Mouse (Mus musculus) heart, embryonic 15.5 days (tissue): ENCODE results near the gene Fgd1. TPM values are rescaled to one million over a fixed set of nuclear protein-coding genes. Genes with fewer than 3 reads are reported as not detected.

Experiments used
- ATAC-seq: fragments of 200-750 bp; cut with Nextera tagmentation; replicated peaks from 2 replicates; pipeline ENCODE4 v1.8.0; 2017; ENCODE audit warnings: low read depth, moderate TSS enrichment; ENCODE audit not compliant: insufficient number of reproducible peaks, insufficient read depth, low FRiP score
- H3K27ac ChIP-seq: fragments of 300-500 bp; sonication (generic); 2 replicates; pipeline ENCODE4 v1.5.1; 2015; ENCODE audit warnings: mild to moderate bottlenecking, inconsistent platforms
- H3K27me3 ChIP-seq: fragments of 300-500 bp; sonication (generic); 2 replicates; pipeline ENCODE4 v1.6.1; 2015; ENCODE audit warnings: inconsistent platforms
- H3K36me3 ChIP-seq: fragments of 300-500 bp; sonication (generic); 2 replicates; pipeline ENCODE4 v1.6.1; 2015; ENCODE audit warnings: mild to moderate bottlenecking, inconsistent platforms
- H3K4me1 ChIP-seq: fragments of 300-500 bp; sonication (generic); replicated peaks from 2 replicates; pipeline ENCODE4 v1.6.1; 2015; ENCODE audit warnings: inconsistent platforms
- H3K4me2 ChIP-seq: fragments of 300-500 bp; sonication (generic); 2 replicates; pipeline ENCODE4 v1.6.1; 2015; ENCODE audit warnings: inconsistent platforms, mild to moderate bottlenecking, moderate library complexity
- H3K4me3 ChIP-seq: fragments of 300-500 bp; sonication (generic); 2 replicates; pipeline ENCODE4 v1.5.1; 2015; ENCODE audit warnings: mild to moderate bottlenecking, inconsistent platforms
- H3K9ac ChIP-seq: fragments of 300-500 bp; sonication (generic); 2 replicates; pipeline ENCODE4 v1.6.1; 2015; ENCODE audit warnings: mild to moderate bottlenecking, inconsistent platforms
- H3K9me3 ChIP-seq: fragments of 300-500 bp; sonication (generic); replicated peaks from 2 replicates; pipeline ENCODE4 v1.6.1; 2016; ENCODE audit warnings: inconsistent platforms
- WGBS: fragments of 180-500 bp; shearing (Covaris S2); methylation state at CpG from one replicate; pipeline ENCODE4 v1.1.7; 2015; ENCODE audit warnings: mixed read lengths; 5-methylcytosine and 5-hydroxymethylcytosine counted together
- polyA plus RNA-seq: library from polyadenylated mRNA; unstranded; fragments of >200 nt; fragmentation: Nextera tagmentation; extraction: Ambion mirVana; gene quantifications from 2 replicates; pipeline ENCODE4 v1.2.1, GENCODE M21; 2015

Gene Fgd1
- polyA plus RNA-seq, 1 experiment from 2014 or later = 6.2 TPM

DNA sequence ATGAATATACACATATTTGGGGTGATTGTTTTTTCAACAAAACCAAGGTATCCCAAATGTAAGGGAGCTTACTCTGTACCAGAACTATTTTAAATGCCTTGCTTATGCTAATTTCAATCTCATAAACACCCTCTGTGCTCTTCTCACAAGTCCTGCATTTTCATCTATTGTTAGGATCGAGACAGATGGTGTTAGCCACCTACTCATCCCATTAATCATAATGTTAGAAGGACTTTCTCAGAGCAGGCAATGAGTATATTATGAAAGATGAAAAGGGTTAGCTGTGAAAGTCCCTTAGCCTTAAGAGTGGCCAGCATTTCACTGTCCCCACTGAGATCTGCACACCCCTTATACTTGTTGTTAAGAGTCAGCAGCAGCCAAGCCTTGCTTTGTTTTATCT, 41.5 kb downstream of the Fgd1 start:
- no peak overlapping the region for H3K27ac ChIP-seq
- no peaks in the 10 kb centered on the region for H3K4me1 ChIP-seq
- H3K36me3 ChIP-seq = peaks cover 34% of the 10 kb centered on the region; the same call in 1 of the 2 replicates
- no peaks in the 10 kb centered on the region for H3K27me3 ChIP-seq
- no peak for ATAC-seq
- H3K9me3 ChIP-seq = no peaks in the 10 kb centered on the region
- no peak overlapping the region for H3K4me3 ChIP-seq
- no peak overlapping the region for H3K9ac ChIP-seq
- H3K4me2 ChIP-seq = no peak overlapping the region
- 74% methylated on average over 1 of the region's 1 CpGs for WGBS

DNA sequence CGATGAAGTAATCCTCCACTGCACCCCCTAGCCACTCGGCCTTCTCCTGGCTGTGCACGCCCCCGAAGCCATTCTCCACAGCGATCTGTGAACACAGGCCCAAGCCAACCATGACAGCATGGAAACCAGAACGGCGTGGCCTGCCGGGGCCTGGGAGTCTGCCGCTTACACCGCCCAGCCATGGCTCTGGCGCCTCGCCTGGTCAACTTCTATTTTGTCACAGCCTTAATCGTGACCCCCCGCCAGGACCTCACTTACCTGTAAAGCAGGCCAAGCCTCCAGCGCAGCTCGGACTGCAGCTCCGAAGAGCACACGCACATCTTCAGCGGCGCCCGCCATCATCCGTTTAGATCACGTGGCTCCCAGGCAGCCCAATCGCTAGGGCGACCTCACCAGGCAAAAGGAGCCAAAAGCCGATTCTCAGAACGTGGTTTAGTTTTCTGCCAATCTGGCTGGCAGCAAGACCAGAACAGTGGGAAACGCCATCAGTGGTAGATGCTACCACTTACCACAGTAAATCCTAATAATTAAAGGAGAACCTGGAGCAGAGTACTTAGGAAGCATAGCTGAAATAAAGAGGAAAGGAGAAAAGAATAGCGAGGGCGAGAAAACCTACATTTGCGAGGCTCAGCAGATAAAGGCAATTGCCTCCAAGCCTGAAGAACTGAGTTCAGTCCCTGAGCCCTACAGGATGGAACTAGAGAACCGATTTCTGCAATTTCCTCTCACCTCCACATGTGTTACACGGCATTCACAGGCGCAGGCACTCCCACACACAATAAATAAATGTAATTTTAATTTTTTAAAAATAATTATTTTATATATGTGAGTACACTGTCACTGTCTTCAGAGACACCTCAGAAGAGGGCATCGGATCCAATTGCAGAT, 50.5 kb downstream of the Fgd1 start, which contains the start of gene Tsr2:
TSS of gene Tsr2 (minus strand) at position 373 of the 888 bp plus-strand sequence.
- Histone ChIP-seq H3K4me2 (peak within 1 kb of the TSS; percentile 56), H3K4me3 (peak within 1 kb of the TSS; percentile 71), H3K4me1 (no peaks in the 10 kb centered on the region), H3K36me3 (no peaks in the 10 kb centered on the region), H3K9me3 (no peaks in the 10 kb centered on the region), H3K27me3 (no peaks in the 10 kb centered on the region), H3K9ac (peak within 1 kb of the TSS; percentile 69), H3K27ac (peak within 1 kb of the TSS; percentile 61)
- WGBS = 23% methylated on average over 35 of the region's 35 CpGs
- peak; percentile 73 for ATAC-seq

DNA sequence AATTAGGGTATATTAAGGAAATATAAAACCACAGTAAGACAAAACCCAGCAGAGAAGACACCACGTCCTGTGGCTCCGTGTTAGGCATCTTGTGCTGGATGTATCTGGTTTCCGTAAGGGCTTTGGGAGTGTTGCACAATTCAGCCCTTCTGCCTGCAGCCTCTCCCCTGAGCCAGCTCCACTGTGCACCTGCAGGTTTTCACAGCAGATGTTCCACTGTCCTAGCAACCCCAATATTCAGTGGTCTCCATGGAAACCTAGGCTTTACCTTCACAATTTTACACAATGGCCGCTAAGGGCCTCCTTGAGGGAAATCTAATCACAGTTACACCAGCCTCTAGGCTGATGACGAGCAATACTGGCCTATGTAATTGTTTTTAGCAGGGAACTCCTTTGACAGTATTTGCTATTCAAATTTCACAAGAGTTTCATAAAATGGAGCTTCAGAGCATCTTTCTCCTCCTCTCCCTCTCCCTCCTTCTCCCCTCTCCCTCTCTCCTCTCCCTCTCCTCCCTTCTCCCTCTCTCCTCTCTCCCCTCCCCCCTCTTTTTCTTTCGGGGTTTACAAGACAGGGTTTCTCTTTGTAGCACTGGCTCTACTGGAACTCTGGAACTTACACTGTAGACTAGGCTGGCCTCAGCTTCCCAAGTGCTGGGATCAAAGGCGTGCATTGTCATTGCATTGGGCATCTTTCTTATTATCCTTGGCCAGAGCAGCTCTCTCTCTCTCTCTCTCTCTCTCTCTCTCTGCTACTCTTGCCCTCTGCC, 61.5 kb downstream of the Fgd1 start:
- Histone ChIP-seq H3K9ac (no peak overlapping the region), H3K27me3 (no peaks in the 10 kb centered on the region), H3K9me3 (no peaks in the 10 kb centered on the region), H3K4me3 (no peak overlapping the region), H3K4me1 (no peaks in the 10 kb centered on the region), H3K4me2 (no peak overlapping the region), H3K27ac (no peak overlapping the region), H3K36me3 (no peaks in the 10 kb centered on the region)
- ATAC-seq = no peak
- 60% methylated on average over 7 of the region's 7 CpGs for WGBS

- H3K27me3 ChIP-seq = no peaks in the 10 kb centered on the region
- H3K36me3 ChIP-seq = no peaks in the 10 kb centered on the region
- no peaks in the 10 kb centered on the region for H3K4me1 ChIP-seq
- H3K27ac ChIP-seq = no peak overlapping the region
- no peak overlapping the region for H3K4me2 ChIP-seq
- no peak for ATAC-seq
- WGBS = 7% methylated on average over 7 of the region's 7 CpGs
- H3K9ac ChIP-seq = no peak overlapping the region
- no peak overlapping the region for H3K4me3 ChIP-seq
- no peaks in the 10 kb centered on the region for H3K9me3 ChIP-seq
Measured at GRCm38 (mm10) chrX:151116795-151117194, 70.8 kb downstream of the Fgd1 start.

GRCm38 (mm10) chrX:151117432-151117831, 71.5 kb downstream of the Fgd1 start:
- no peak for ATAC-seq

GRCm38 (mm10) chrX:151123933-151124332, 78.0 kb downstream of the Fgd1 start:
- Histone ChIP-seq H3K4me3 (no peak overlapping the region), H3K9ac (no peak overlapping the region), H3K4me2 (no peak overlapping the region), H3K4me1 (no peaks in the 10 kb centered on the region), H3K9me3 (no peaks in the 10 kb centered on the region), H3K36me3 (no peaks in the 10 kb centered on the region), H3K27me3 (no peaks in the 10 kb centered on the region), H3K27ac (no peak overlapping the region)
- no peak for ATAC-seq
- WGBS = 66% methylated on average over 2 of the region's 2 CpGs

More at GRCm38 (mm10) chrX:151117432-151117831, 71.5 kb downstream of the Fgd1 start:
- Histone ChIP-seq H3K4me3 (no peak overlapping the region), H3K4me2 (no peak overlapping the region), H3K27ac (no peak overlapping the region), H3K27me3 (no peaks in the 10 kb centered on the region), H3K9ac (no peak overlapping the region), H3K36me3 (no peaks in the 10 kb centered on the region), H3K4me1 (no peaks in the 10 kb centered on the region), H3K9me3 (no peaks in the 10 kb centered on the region)
- 11% methylated on average over 2 of the region's 2 CpGs for WGBS

- no peak for ATAC-seq
- WGBS = 72% methylated on average over 3 of the region's 3 CpGs
- no peak overlapping the region for H3K27ac ChIP-seq
- no peaks in the 10 kb centered on the region for H3K36me3 ChIP-seq
- H3K9me3 ChIP-seq = no peaks in the 10 kb centered on the region
- no peaks in the 10 kb centered on the region for H3K4me1 ChIP-seq
- H3K4me3 ChIP-seq = no peak overlapping the region
- H3K9ac ChIP-seq = no peak overlapping the region
- no peak overlapping the region for H3K4me2 ChIP-seq
- H3K27me3 ChIP-seq = no peaks in the 10 kb centered on the region
Measured at GRCm38 (mm10) chrX:151130493-151130892, 84.5 kb downstream of the Fgd1 start.

DNA sequence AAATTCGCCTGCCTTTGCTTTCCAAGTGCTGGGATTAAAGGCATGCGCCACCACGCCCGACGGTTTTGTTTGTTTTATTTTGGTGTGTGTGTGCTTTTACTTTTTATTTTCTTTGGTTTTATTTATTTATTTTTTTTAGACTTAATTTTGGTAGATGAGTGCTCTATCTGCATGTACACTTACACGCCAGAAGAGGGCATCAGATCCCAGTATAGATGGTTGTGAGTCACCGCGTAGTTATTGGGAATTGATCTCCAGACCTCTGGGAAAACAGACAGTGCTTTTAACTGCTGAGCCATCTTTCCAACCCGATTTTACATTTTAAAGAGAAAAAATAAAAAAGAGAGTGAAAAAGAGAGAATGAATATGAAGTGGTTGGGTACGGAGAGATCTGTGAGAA, 86.8 kb downstream of the Fgd1 start:
- Histone ChIP-seq H3K4me2 (no peak overlapping the region), H3K9me3 (no peaks in the 10 kb centered on the region), H3K4me3 (0 out of 2 replicates have a peak overlapping the region, but pooled peaks have one; percentile 19), H3K4me1 (no peaks in the 10 kb centered on the region), H3K9ac (no peak overlapping the region), H3K27ac (no peak overlapping the region), H3K27me3 (no peaks in the 10 kb centered on the region), H3K36me3 (no peaks in the 10 kb centered on the region)
- WGBS = 29% methylated on average over 10 of the region's 10 CpGs
- ATAC-seq = no peak

Other genes starting within 250 kb of the Fgd1 start
- 468 and 563 TPM in 2 replicates for gene Maged2, start 231.8 kb upstream of the Fgd1 start, polyA plus RNA-seq
- gene Gnl3l, start 28.8 kb upstream of the Fgd1 start, polyA plus RNA-seq = 18.9 and 21.7 TPM in 2 replicates
- gene Tsr2, start 50.4 kb downstream of the Fgd1 start, polyA plus RNA-seq = 16.0 and 18.5 TPM in 2 replicates
- 0.44 and 0.52 TPM in 2 replicates for gene Wnk3, start 151.9 kb downstream of the Fgd1 start, polyA plus RNA-seq